Mouse (Mus musculus) CD4-positive, CD25-positive, alpha-beta regulatory T cell, adult 2 months (primary cell): ENCODE measurements around the gene Plppr3.
A peak's percentile ranks its signal among the peaks of the same experiment; 100 is the strongest.

ENCODE experiments used
- DNase-seq: peaks from one replicate; pipeline ENCODE4 v3.0.0-alpha.2; 2012; ENCODE audit warnings: low read depth, low spot score

Plppr3 gene

GRCm38 (mm10) chr10:79819606-79820005 is 54.8 kb downstream of the Plppr3 start:
- no peak for DNase-seq

GRCm38 (mm10) chr10:79818225-79818624 is 56.2 kb downstream of the Plppr3 start:
- no peak for DNase-seq

GRCm38 (mm10) chr10:79817111-79817510 is 57.3 kb downstream of the Plppr3 start:
- DNase-seq = no peak

GRCm38 (mm10) chr10:79815671-79816494 is 58.6 kb downstream of the Plppr3 start:
- DNase-seq = no peak

- no peak for DNase-seq
Measured at GRCm38 (mm10) chr10:79814271-79814842, 60.1 kb downstream of the Plppr3 start.

GRCm38 (mm10) chr10:79811736-79812637 is 62.4 kb downstream of the Plppr3 start:
- peak; percentile 85 for DNase-seq
